Mouse (Mus musculus) testis, postnatal 10 days (tissue): ENCODE data around the gene Sec31b.
A peak's percentile ranks its signal among the peaks of the same experiment; 100 is the strongest.

ENCODE experiments used
- DNase-seq: peaks from one replicate; pipeline ENCODE4 v3.0.0; 2021; ENCODE audit warnings: low spot score

Gene Sec31b

DNA sequence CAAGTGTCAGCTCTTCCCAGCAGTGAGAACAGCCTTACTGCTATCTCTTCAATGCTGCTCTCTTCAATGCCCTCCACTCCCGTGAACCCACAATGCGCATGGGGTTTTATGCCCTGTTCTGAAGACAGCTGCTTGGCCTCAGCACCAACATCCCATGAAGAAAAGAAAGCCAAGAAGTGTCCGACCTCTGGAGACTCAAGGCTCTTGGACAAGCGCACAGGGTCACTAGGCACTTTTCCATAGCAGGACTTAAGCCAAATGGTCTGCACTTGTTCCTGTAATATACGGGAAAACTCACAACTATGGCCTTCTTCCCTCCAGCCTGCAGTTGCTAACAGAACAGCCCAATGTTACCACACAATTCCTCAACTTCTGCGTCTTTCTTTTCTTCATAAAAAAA is 70.4 kb downstream of the Sec31b start:
- no peak for DNase-seq

DNA sequence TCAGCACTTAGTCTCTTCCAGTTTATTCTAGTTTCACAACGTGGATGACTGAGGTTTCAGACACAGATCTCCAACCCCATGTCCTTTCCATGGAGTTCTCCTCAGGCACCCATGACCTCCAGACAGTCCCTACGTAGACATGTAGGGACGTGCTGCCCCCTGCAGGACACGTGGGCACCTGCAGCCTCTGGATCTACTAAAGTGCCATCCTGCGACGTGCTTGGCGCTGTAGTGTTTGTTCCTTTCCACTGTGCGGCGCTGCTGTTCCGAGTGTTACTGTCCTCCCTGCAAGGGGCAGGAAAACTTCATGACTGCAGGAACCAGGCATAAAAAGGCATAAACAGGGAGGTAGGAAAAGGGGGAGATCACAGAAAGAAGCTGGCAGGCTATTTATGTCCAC is 71.5 kb downstream of the Sec31b start:
- peak; percentile 97 for DNase-seq
